Mouse (Mus musculus): ENCODE data around the gene Btbd7. TPM values are rescaled to one million over a fixed set of nuclear protein-coding genes. Genes with fewer than 3 reads are reported as not detected.

Btbd7 gene
- polyA plus RNA-seq, 1 experiment, result 8.0 TPM

- TF ChIP-seq CTCF (IDR thresholded peaks at IDR 0.05; ENCODE audit: control insufficient read depth, insufficient read depth, low read length) (no peak), POLR2A (IDR thresholded peaks at IDR 0.05; ENCODE audit: borderline replicate concordance, control insufficient read depth, low read depth, low read length) (no peak)
- H3K4me3 ChIP-seq (replicated peaks; ENCODE audit: control insufficient read depth, low read depth, low read length), result no peak overlapping the region
- 93% methylated on average over 1 of the region's 1 CpGs for WGBS
- no peak overlapping the region for H3K27ac ChIP-seq (ENCODE audit: control insufficient read depth, insufficient read depth, low read depth, low read length, poor library complexity)
- H3K4me1 ChIP-seq (ENCODE audit: control insufficient read depth, insufficient read depth, low read length), result no peaks in the 10 kb centered on the region; the same call in 1 of the 2 replicates
Measured at GRCm38 (mm10) chr12:102814858-102815257, 63.4 kb downstream of the Btbd7 start.

GRCm38 (mm10) chr12:102799528-102799927, 78.7 kb downstream of the Btbd7 start:
- no peak overlapping the region for H3K27ac ChIP-seq (ENCODE audit: control insufficient read depth, insufficient read depth, low read depth, low read length, poor library complexity)
- TF ChIP-seq POLR2A (IDR thresholded peaks at IDR 0.05; ENCODE audit: borderline replicate concordance, control insufficient read depth, low read depth, low read length) (no peak), CTCF (IDR thresholded peaks at IDR 0.05; ENCODE audit: control insufficient read depth, insufficient read depth, low read length) (no peak)
- H3K4me3 ChIP-seq (replicated peaks; ENCODE audit: control insufficient read depth, low read depth, low read length), result no peak overlapping the region
- no peaks in the 10 kb centered on the region for H3K4me1 ChIP-seq (ENCODE audit: control insufficient read depth, insufficient read depth, low read length)
- 45% methylated on average over 2 of the region's 2 CpGs for WGBS

GRCm38 (mm10) chr12:102787927-102788326, 90.3 kb downstream of the Btbd7 start:
- H3K27ac ChIP-seq (ENCODE audit: control insufficient read depth, insufficient read depth, low read depth, low read length, poor library complexity), result no peak overlapping the region

GRCm38 (mm10) chr12:102785593-102785985, 92.7 kb downstream of the Btbd7 start:
- peak overlapping the region; percentile 42; the same call in 1 of the 2 replicates for H3K27ac ChIP-seq (ENCODE audit: control insufficient read depth, insufficient read depth, low read depth, low read length, poor library complexity)
- no peaks in the 10 kb centered on the region for H3K4me1 ChIP-seq (ENCODE audit: control insufficient read depth, insufficient read depth, low read length)
- peak overlapping the region; percentile 0 for H3K4me3 ChIP-seq (replicated peaks; ENCODE audit: control insufficient read depth, low read depth, low read length)
- TF ChIP-seq CTCF (IDR thresholded peaks at IDR 0.05; ENCODE audit: control insufficient read depth, insufficient read depth, low read length), result no peak
- no peak for TF ChIP-seq POLR2A (IDR thresholded peaks at IDR 0.05; ENCODE audit: borderline replicate concordance, control insufficient read depth, low read depth, low read length)
- WGBS, result 81% methylated on average over 5 of the region's 5 CpGs

More at GRCm38 (mm10) chr12:102787927-102788326, 90.3 kb downstream of the Btbd7 start:
- WGBS, result 84% methylated on average over 7 of the region's 7 CpGs
- Histone ChIP-seq H3K4me1 (ENCODE audit: control insufficient read depth, insufficient read depth, low read length) (no peaks in the 10 kb centered on the region), H3K4me3 (replicated peaks; ENCODE audit: control insufficient read depth, low read depth, low read length) (no peak overlapping the region)
- no peak for TF ChIP-seq POLR2A (IDR thresholded peaks at IDR 0.05; ENCODE audit: borderline replicate concordance, control insufficient read depth, low read depth, low read length)
- TF ChIP-seq CTCF (IDR thresholded peaks at IDR 0.05; ENCODE audit: control insufficient read depth, insufficient read depth, low read length), result no peak

- H3K4me3 ChIP-seq (replicated peaks; ENCODE audit: control insufficient read depth, low read depth, low read length), result peak overlapping the region; percentile 0
- no peaks in the 10 kb centered on the region for H3K4me1 ChIP-seq (ENCODE audit: control insufficient read depth, insufficient read depth, low read length)
- TF ChIP-seq POLR2A (IDR thresholded peaks at IDR 0.05; ENCODE audit: borderline replicate concordance, control insufficient read depth, low read depth, low read length), result no peak
- TF ChIP-seq CTCF (IDR thresholded peaks at IDR 0.05; ENCODE audit: control insufficient read depth, insufficient read depth, low read length), result no peak
- 58% methylated on average over 19 of the region's 19 CpGs for WGBS
- H3K27ac ChIP-seq (ENCODE audit: control insufficient read depth, insufficient read depth, low read depth, low read length, poor library complexity), result peak overlapping the region; percentile 42
Measured at GRCm38 (mm10) chr12:102784899-102785592, 93.2 kb downstream of the Btbd7 start.

GRCm38 (mm10) chr12:102782841-102783240, 95.4 kb downstream of the Btbd7 start:
- WGBS, result 85% methylated on average over 5 of the region's 5 CpGs
- Histone ChIP-seq H3K27ac (ENCODE audit: control insufficient read depth, insufficient read depth, low read depth, low read length, poor library complexity) (no peak overlapping the region), H3K4me3 (replicated peaks; ENCODE audit: control insufficient read depth, low read depth, low read length) (no peak overlapping the region), H3K4me1 (ENCODE audit: control insufficient read depth, insufficient read depth, low read length) (no peaks in the 10 kb centered on the region)
- TF ChIP-seq CTCF (IDR thresholded peaks at IDR 0.05; ENCODE audit: control insufficient read depth, insufficient read depth, low read length), result no peak
- TF ChIP-seq POLR2A (IDR thresholded peaks at IDR 0.05; ENCODE audit: borderline replicate concordance, control insufficient read depth, low read depth, low read length), result no peak

GRCm38 (mm10) chr12:102779452-102779851, 98.8 kb downstream of the Btbd7 start:
- H3K4me1 ChIP-seq (ENCODE audit: control insufficient read depth, insufficient read depth, low read length), result no peaks in the 10 kb centered on the region
- H3K4me3 ChIP-seq (replicated peaks; ENCODE audit: control insufficient read depth, low read depth, low read length), result no peak overlapping the region
- WGBS, result 73% methylated on average over 3 of the region's 3 CpGs
- no peak for TF ChIP-seq CTCF (IDR thresholded peaks at IDR 0.05; ENCODE audit: control insufficient read depth, insufficient read depth, low read length)
- TF ChIP-seq POLR2A (IDR thresholded peaks at IDR 0.05; ENCODE audit: borderline replicate concordance, control insufficient read depth, low read depth, low read length), result no peak
- H3K27ac ChIP-seq (ENCODE audit: control insufficient read depth, insufficient read depth, low read depth, low read length, poor library complexity), result no peak overlapping the region

- H3K4me1 ChIP-seq (ENCODE audit: control insufficient read depth, insufficient read depth, low read length), result no peaks in the 10 kb centered on the region
- no peak overlapping the region for H3K27ac ChIP-seq (ENCODE audit: control insufficient read depth, insufficient read depth, low read depth, low read length, poor library complexity)
- WGBS, result 90% methylated on average over 5 of the region's 5 CpGs
- H3K4me3 ChIP-seq (replicated peaks; ENCODE audit: control insufficient read depth, low read depth, low read length), result no peak overlapping the region
- TF ChIP-seq CTCF (IDR thresholded peaks at IDR 0.05; ENCODE audit: control insufficient read depth, insufficient read depth, low read length) (no peak), POLR2A (IDR thresholded peaks at IDR 0.05; ENCODE audit: borderline replicate concordance, control insufficient read depth, low read depth, low read length) (no peak)
Measured at GRCm38 (mm10) chr12:102778151-102778550, 100.1 kb downstream of the Btbd7 start.
